Mouse (Mus musculus) kidney, embryonic 15.5 days (tissue): ENCODE results near the gene Tbp. TPM values are rescaled to one million over a fixed set of nuclear protein-coding genes. Genes with fewer than 3 reads are reported as not detected.
A peak's percentile ranks its signal among the peaks of the same experiment; 100 is the strongest.

ENCODE experiments used
- ATAC-seq: fragments of 200-750 bp; cut with Nextera tagmentation; replicated peaks from 2 replicates; pipeline ENCODE4 v1.8.0; 2017; ENCODE audit warnings: moderate TSS enrichment; ENCODE audit not compliant: low FRiP score
- H3K27ac ChIP-seq: fragments of 300-500 bp; sonication (generic); 2 replicates; pipeline ENCODE4 v1.5.1; 2015; ENCODE audit warnings: mild to moderate bottlenecking, inconsistent platforms
- H3K27me3 ChIP-seq: fragments of 300-500 bp; sonication (generic); 2 replicates; pipeline ENCODE4 v1.6.1; 2015; ENCODE audit warnings: inconsistent platforms
- H3K36me3 ChIP-seq: fragments of 300-500 bp; sonication (generic); 2 replicates; pipeline ENCODE4 v1.6.1; 2015; ENCODE audit warnings: inconsistent platforms
- H3K4me1 ChIP-seq: fragments of 300-500 bp; sonication (generic); 2 replicates; pipeline ENCODE4 v1.6.1; 2015; ENCODE audit warnings: inconsistent platforms
- H3K4me2 ChIP-seq: fragments of 300-500 bp; sonication (generic); 2 replicates; pipeline ENCODE4 v1.6.1; 2015; ENCODE audit warnings: moderate library complexity, mild to moderate bottlenecking, inconsistent platforms
- H3K4me3 ChIP-seq: fragments of 300-500 bp; sonication (generic); replicated peaks from 2 replicates; pipeline ENCODE4 v1.5.1; 2015; ENCODE audit warnings: mild to moderate bottlenecking, inconsistent platforms
- H3K9ac ChIP-seq: fragments of 300-500 bp; sonication (generic); 2 replicates; pipeline ENCODE4 v1.6.1; 2015; ENCODE audit warnings: mild to moderate bottlenecking, inconsistent platforms
- H3K9me3 ChIP-seq: fragments of 300-500 bp; sonication (generic); replicated peaks from 2 replicates; pipeline ENCODE4 v1.6.1; 2016; ENCODE audit warnings: inconsistent platforms
- WGBS: fragments of 180-500 bp; shearing (Covaris S2); methylation state at CpG from one replicate; pipeline ENCODE4 v1.1.7; 2015; ENCODE audit warnings: mixed read lengths; 5-methylcytosine and 5-hydroxymethylcytosine counted together
- polyA plus RNA-seq: library from polyadenylated mRNA; unstranded; fragments of >200 nt; fragmentation: Nextera tagmentation; extraction: Ambion mirVana; gene quantifications from 2 replicates; pipeline ENCODE4 v1.2.1, GENCODE M21; 2015

The Tbp gene
- 49.4 and 51.1 TPM in 2 replicates for polyA plus RNA-seq

- Histone ChIP-seq H3K9ac (peak within 1 kb of the TSS; percentile 84), H3K27me3 (no peaks in the 10 kb centered on the region), H3K27ac (peak within 1 kb of the TSS; percentile 97), H3K4me1 (peaks cover 32% of the 10 kb centered on the region), H3K4me3 (peak within 1 kb of the TSS; percentile 81), H3K36me3 (peaks cover 28% of the 10 kb centered on the region), H3K9me3 (no peaks in the 10 kb centered on the region), H3K4me2 (peak within 1 kb of the TSS; percentile 78)
- peak; percentile 95 for ATAC-seq
- WGBS: under 1% methylated on average over 63 of the region's 63 CpGs
Observed at GRCm38 (mm10) chr17:15499656-15500394, at the start of gene Tbp, which contains the start of gene Psmb1. Gene Tbp (plus strand): TSS chr17:15499888. Gene Psmb1 (minus strand): TSS chr17:15499751.

GRCm38 (mm10) chr17:15455203-15455602 lies 44.5 kb upstream of the Tbp start:
- WGBS: 64% methylated on average over 4 of the region's 4 CpGs
- H3K9me3 ChIP-seq: no peaks in the 10 kb centered on the region
- no peak for ATAC-seq
- H3K4me3 ChIP-seq: no peak overlapping the region
- no peak overlapping the region for H3K4me2 ChIP-seq
- H3K27me3 ChIP-seq: no peaks in the 10 kb centered on the region
- no peak overlapping the region for H3K27ac ChIP-seq
- no peak overlapping the region for H3K9ac ChIP-seq
- no peaks in the 10 kb centered on the region for H3K4me1 ChIP-seq
- no peaks in the 10 kb centered on the region for H3K36me3 ChIP-seq

- Histone ChIP-seq H3K27me3 (no peaks in the 10 kb centered on the region), H3K4me1 (no peaks in the 10 kb centered on the region), H3K9me3 (no peaks in the 10 kb centered on the region), H3K4me2 (no peak overlapping the region), H3K27ac (no peak overlapping the region), H3K9ac (no peak overlapping the region), H3K36me3 (no peaks in the 10 kb centered on the region), H3K4me3 (no peak overlapping the region)
- no peak for ATAC-seq
- 94% methylated on average over 2 of the region's 2 CpGs for WGBS
Observed at GRCm38 (mm10) chr17:15456595-15456994, 43.1 kb upstream of the Tbp start.

- 90% methylated on average over 4 of the region's 4 CpGs for WGBS
- Histone ChIP-seq H3K36me3 (no peaks in the 10 kb centered on the region), H3K27me3 (no peaks in the 10 kb centered on the region), H3K27ac (no peak overlapping the region), H3K4me2 (no peak overlapping the region), H3K4me1 (no peaks in the 10 kb centered on the region), H3K9ac (no peak overlapping the region), H3K4me3 (no peak overlapping the region), H3K9me3 (no peaks in the 10 kb centered on the region)
- ATAC-seq: no peak
Observed at GRCm38 (mm10) chr17:15459761-15460160, 39.9 kb upstream of the Tbp start.

GRCm38 (mm10) chr17:15461921-15462495 lies 37.7 kb upstream of the Tbp start:
- Histone ChIP-seq H3K9ac (no peak overlapping the region), H3K27ac (no peak overlapping the region), H3K36me3 (peaks cover 4% of the 10 kb centered on the region; the same call in 1 of the 2 replicates), H3K27me3 (no peaks in the 10 kb centered on the region), H3K4me3 (no peak overlapping the region), H3K9me3 (no peaks in the 10 kb centered on the region), H3K4me1 (no peaks in the 10 kb centered on the region), H3K4me2 (no peak overlapping the region)
- WGBS: 95% methylated on average over 6 of the region's 6 CpGs
- ATAC-seq: no peak

GRCm38 (mm10) chr17:15467669-15468068 lies 32.0 kb upstream of the Tbp start:
- Histone ChIP-seq H3K27me3 (no peaks in the 10 kb centered on the region), H3K9ac (no peak overlapping the region), H3K9me3 (no peaks in the 10 kb centered on the region), H3K4me1 (no peaks in the 10 kb centered on the region), H3K27ac (no peak overlapping the region), H3K4me2 (no peak overlapping the region), H3K4me3 (no peak overlapping the region), H3K36me3 (peaks cover 40% of the 10 kb centered on the region)
- ATAC-seq: 0 out of 2 replicates have a peak, but pooled peaks have one; percentile 25
- WGBS: 19% methylated on average over 5 of the region's 5 CpGs

- no peak overlapping the region for H3K4me2 ChIP-seq
- no peaks in the 10 kb centered on the region for H3K27me3 ChIP-seq
- H3K4me3 ChIP-seq: no peak overlapping the region
- peaks cover 86% of the 10 kb centered on the region for H3K36me3 ChIP-seq
- no peak overlapping the region for H3K27ac ChIP-seq
- no peaks in the 10 kb centered on the region for H3K9me3 ChIP-seq
- H3K4me1 ChIP-seq: no peaks in the 10 kb centered on the region
- 91% methylated on average over 4 of the region's 4 CpGs for WGBS
- no peak for ATAC-seq
- no peak overlapping the region for H3K9ac ChIP-seq
Observed at GRCm38 (mm10) chr17:15472671-15473070, 27.0 kb upstream of the Tbp start.

GRCm38 (mm10) chr17:15490542-15490941 lies 9.1 kb upstream of the Tbp start:
- no peaks in the 10 kb centered on the region for H3K27me3 ChIP-seq
- no peak for ATAC-seq
- no peak overlapping the region for H3K9ac ChIP-seq
- no peaks in the 10 kb centered on the region for H3K9me3 ChIP-seq
- no peaks in the 10 kb centered on the region for H3K4me1 ChIP-seq
- H3K4me2 ChIP-seq: no peak overlapping the region
- no peak overlapping the region for H3K27ac ChIP-seq
- 95% methylated on average over 7 of the region's 7 CpGs for WGBS
- H3K4me3 ChIP-seq: no peak overlapping the region
- H3K36me3 ChIP-seq: peaks cover 64% of the 10 kb centered on the region

- H3K9me3 ChIP-seq: no peaks in the 10 kb centered on the region
- peak overlapping the region; percentile 81 for H3K4me3 ChIP-seq
- under 1% methylated on average over 50 of the region's 50 CpGs for WGBS
- peak; percentile 96 for ATAC-seq
- H3K27me3 ChIP-seq: no peaks in the 10 kb centered on the region
- H3K9ac ChIP-seq: peak overlapping the region; percentile 77
- H3K36me3 ChIP-seq: peaks cover 30% of the 10 kb centered on the region
- H3K27ac ChIP-seq: peak overlapping the region; percentile 97
- H3K4me1 ChIP-seq: peaks cover 32% of the 10 kb centered on the region
- peak overlapping the region; percentile 78 for H3K4me2 ChIP-seq
Observed at GRCm38 (mm10) chr17:15497882-15498752, 1.6 kb upstream of the Tbp start.

GRCm38 (mm10) chr17:15498753-15499113 lies 955 bp upstream of the Tbp start:
- Histone ChIP-seq H3K9me3 (no peaks in the 10 kb centered on the region), H3K9ac (peak overlapping the region; percentile 77; the same call in 1 of the 2 replicates), H3K4me2 (peak overlapping the region; percentile 78), H3K36me3 (peaks cover 27% of the 10 kb centered on the region), H3K4me3 (peak overlapping the region; percentile 81), H3K27me3 (no peaks in the 10 kb centered on the region), H3K4me1 (peaks cover 32% of the 10 kb centered on the region), H3K27ac (peak overlapping the region; percentile 97)
- no peak for ATAC-seq
- WGBS: 42% methylated on average over 7 of the region's 7 CpGs

- Histone ChIP-seq H3K4me3 (no peak overlapping the region), H3K4me1 (no peaks in the 10 kb centered on the region), H3K27me3 (no peaks in the 10 kb centered on the region), H3K27ac (no peak overlapping the region), H3K9me3 (peaks cover 5% of the 10 kb centered on the region; the same call in 1 of the 2 replicates), H3K4me2 (no peak overlapping the region), H3K36me3 (peaks cover 98% of the 10 kb centered on the region), H3K9ac (no peak overlapping the region)
- ATAC-seq: no peak
- WGBS: 76% methylated on average over 2 of the region's 2 CpGs
Observed at GRCm38 (mm10) chr17:15510694-15511093, 11.0 kb downstream of the Tbp start.

GRCm38 (mm10) chr17:15517776-15518175 lies 18.1 kb downstream of the Tbp start:
- ATAC-seq: no peak
- Histone ChIP-seq H3K27ac (no peak overlapping the region), H3K36me3 (peaks cover 99% of the 10 kb centered on the region), H3K4me1 (no peaks in the 10 kb centered on the region), H3K9me3 (no peaks in the 10 kb centered on the region), H3K4me3 (no peak overlapping the region), H3K4me2 (no peak overlapping the region), H3K27me3 (no peaks in the 10 kb centered on the region), H3K9ac (no peak overlapping the region)
- WGBS: 78% methylated on average over 5 of the region's 5 CpGs
